Mouse (Mus musculus): ENCODE measurements at regions not wholly inside any gene's neighbourhood (a gene's known extent, or its start where the extent isn't known, plus 50 kb on each side); places are given as distances from the start of the nearest gene placed in this dataset.
"Not testable (repeated sequence)": the region's sequence is repeated elsewhere in the genome, so short reads cannot be mapped to it uniquely, and the experiment has no call there.

GRCm38 (mm10) chr1:184182163-184182562 is 148.1 kb upstream of the 1700056E22Rik start:
- Histone ChIP-seq H3K4me3 (replicated peaks; ENCODE audit: low read length) (no peak overlapping the region), H3K36me3 (ENCODE audit: insufficient read depth, low read length) (no peaks in the 10 kb centered on the region), H3K9me3 (ENCODE audit: low read length) (no peaks in the 10 kb centered on the region), H3K27me3 (ENCODE audit: insufficient read depth, low read length) (no peaks in the 10 kb centered on the region), H3K4me1 (replicated peaks; ENCODE audit: low read depth, low read length) (no peaks in the 10 kb centered on the region)
- TF ChIP-seq NANOG (IDR thresholded peaks at IDR 0.05; ENCODE audit: borderline replicate concordance, low read length) = no peak
- TF ChIP-seq CTCF (conservative IDR thresholded peaks at IDR 0.05; ENCODE audit: low read length) = no peak

DNA sequence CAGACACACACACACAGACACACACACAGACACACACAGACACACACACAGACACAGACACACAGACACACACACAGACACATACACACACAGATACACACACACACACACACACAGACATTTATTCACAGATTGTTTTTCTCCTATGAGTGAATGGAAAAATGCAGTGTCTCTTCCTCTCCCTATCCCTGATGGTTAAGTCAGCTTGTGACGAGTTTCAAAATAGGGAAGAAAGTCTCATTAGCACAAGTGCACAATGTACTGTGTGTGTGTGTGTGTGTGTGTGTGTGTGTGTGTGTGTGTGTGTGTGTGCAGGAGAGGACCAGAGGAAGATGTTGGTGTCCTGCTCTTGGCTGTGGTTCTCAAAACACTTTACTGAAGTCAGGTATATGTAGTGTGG is 140.3 kb upstream of the 1700056E22Rik start:
- not testable (repeated sequence) for H3K27me3 ChIP-seq (ENCODE audit: insufficient read depth, low read length)

GRCm38 (mm10) chr1:184173739-184174138 is 139.6 kb upstream of the 1700056E22Rik start:
- no peaks in the 10 kb centered on the region for H3K27me3 ChIP-seq (ENCODE audit: insufficient read depth, low read length)
- H3K4me3 ChIP-seq (replicated peaks; ENCODE audit: low read length) = no peak overlapping the region
- no peaks in the 10 kb centered on the region for H3K36me3 ChIP-seq (ENCODE audit: insufficient read depth, low read length)
- H3K4me1 ChIP-seq (replicated peaks; ENCODE audit: low read depth, low read length) = no peaks in the 10 kb centered on the region
- no peaks in the 10 kb centered on the region for H3K9me3 ChIP-seq (ENCODE audit: low read length)
- TF ChIP-seq NANOG (IDR thresholded peaks at IDR 0.05; ENCODE audit: borderline replicate concordance, low read length) (no peak), POU5F1 (IDR thresholded peaks at IDR 0.05; ENCODE audit: borderline replicate concordance, low read length) (no peak), CTCF (conservative IDR thresholded peaks at IDR 0.05; ENCODE audit: low read length) (no peak)

More for the DNA sequence above, 140.3 kb upstream of the 1700056E22Rik start:
- not testable (repeated sequence) for H3K9me3 ChIP-seq (ENCODE audit: low read length); H3K4me1 ChIP-seq (replicated peaks; ENCODE audit: low read depth, low read length); H3K36me3 ChIP-seq (ENCODE audit: insufficient read depth, low read length); H3K4me3 ChIP-seq (replicated peaks; ENCODE audit: low read length)

GRCm38 (mm10) chr1:184172986-184173385 is 138.9 kb upstream of the 1700056E22Rik start:
- H3K4me3 ChIP-seq (replicated peaks; ENCODE audit: low read length) = no peak overlapping the region
- H3K4me1 ChIP-seq (replicated peaks; ENCODE audit: low read depth, low read length) = no peaks in the 10 kb centered on the region
- no peaks in the 10 kb centered on the region for H3K9me3 ChIP-seq (ENCODE audit: low read length)
- H3K36me3 ChIP-seq (ENCODE audit: insufficient read depth, low read length) = no peaks in the 10 kb centered on the region
- no peaks in the 10 kb centered on the region for H3K27me3 ChIP-seq (ENCODE audit: insufficient read depth, low read length)
- TF ChIP-seq NANOG (IDR thresholded peaks at IDR 0.05; ENCODE audit: borderline replicate concordance, low read length) (no peak), CTCF (conservative IDR thresholded peaks at IDR 0.05; ENCODE audit: low read length) (no peak), POU5F1 (IDR thresholded peaks at IDR 0.05; ENCODE audit: borderline replicate concordance, low read length) (no peak)

DNA sequence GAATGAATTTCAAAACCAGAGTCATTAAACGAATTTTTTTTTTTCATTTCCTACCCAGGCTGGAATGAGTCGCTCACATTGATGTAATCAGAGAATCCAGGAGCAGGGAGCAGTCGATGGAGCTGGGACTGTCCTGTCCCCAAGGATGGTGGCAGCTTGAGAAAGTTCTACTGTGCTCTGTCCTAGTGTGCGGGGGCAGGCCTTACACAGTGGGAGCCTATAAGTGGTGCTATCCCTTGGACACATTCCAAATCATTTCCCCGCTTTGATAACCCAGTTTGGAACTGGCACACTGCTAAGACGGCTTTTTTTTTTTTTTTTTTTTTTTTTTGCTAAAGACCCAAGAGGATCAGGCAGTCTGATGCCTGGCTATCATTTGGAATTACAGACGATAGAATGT is 137.5 kb upstream of the 1700056E22Rik start:
- no peaks in the 10 kb centered on the region for H3K27me3 ChIP-seq (ENCODE audit: insufficient read depth, low read length)
- no peaks in the 10 kb centered on the region for H3K4me1 ChIP-seq (replicated peaks; ENCODE audit: low read depth, low read length)
- H3K36me3 ChIP-seq (ENCODE audit: insufficient read depth, low read length) = no peaks in the 10 kb centered on the region
- H3K9me3 ChIP-seq (ENCODE audit: low read length) = no peaks in the 10 kb centered on the region
- no peak overlapping the region for H3K4me3 ChIP-seq (replicated peaks; ENCODE audit: low read length)
- TF ChIP-seq POU5F1 (IDR thresholded peaks at IDR 0.05; ENCODE audit: borderline replicate concordance, low read length) = no peak

- Histone ChIP-seq H3K4me3 (replicated peaks; ENCODE audit: low read length) (no peak overlapping the region), H3K9me3 (ENCODE audit: low read length) (no peaks in the 10 kb centered on the region), H3K4me1 (replicated peaks; ENCODE audit: low read depth, low read length) (no peaks in the 10 kb centered on the region), H3K36me3 (ENCODE audit: insufficient read depth, low read length) (no peaks in the 10 kb centered on the region), H3K27me3 (ENCODE audit: insufficient read depth, low read length) (no peaks in the 10 kb centered on the region)
- TF ChIP-seq POU5F1 (IDR thresholded peaks at IDR 0.05; ENCODE audit: borderline replicate concordance, low read length) (no peak), NANOG (IDR thresholded peaks at IDR 0.05; ENCODE audit: borderline replicate concordance, low read length) (no peak), CTCF (conservative IDR thresholded peaks at IDR 0.05; ENCODE audit: low read length) (no peak)
Observed at GRCm38 (mm10) chr1:184170926-184171325, 136.8 kb upstream of the 1700056E22Rik start.

DNA sequence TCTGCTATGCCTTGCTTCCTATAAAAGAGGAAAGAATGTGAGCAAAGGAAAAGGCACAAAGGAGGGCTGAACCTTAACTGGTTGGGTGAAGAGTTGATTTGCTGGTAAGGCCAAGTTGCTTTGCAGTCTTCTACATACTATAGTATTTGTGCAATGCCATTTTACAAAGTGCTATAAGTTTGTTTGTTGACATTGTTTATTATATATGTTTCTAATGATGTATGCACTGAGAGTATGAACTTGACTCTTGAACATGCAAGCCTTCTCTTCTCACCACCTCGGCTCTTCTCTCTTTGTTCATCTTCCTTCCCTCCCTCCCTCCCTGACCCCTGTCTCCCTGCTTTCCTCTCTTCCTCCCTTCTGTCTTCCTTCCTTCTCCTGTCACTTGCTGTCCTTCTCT is 135.9 kb upstream of the 1700056E22Rik start:
- Histone ChIP-seq H3K4me1 (replicated peaks; ENCODE audit: low read depth, low read length) (no peaks in the 10 kb centered on the region), H3K27me3 (ENCODE audit: insufficient read depth, low read length) (no peaks in the 10 kb centered on the region), H3K9me3 (ENCODE audit: low read length) (no peaks in the 10 kb centered on the region)

GRCm38 (mm10) chr1:184169034-184169783 is 135.1 kb upstream of the 1700056E22Rik start:
- TF ChIP-seq CTCF (conservative IDR thresholded peaks at IDR 0.05; ENCODE audit: low read length) (no peak), POU5F1 (IDR thresholded peaks at IDR 0.05; ENCODE audit: borderline replicate concordance, low read length) (no peak), NANOG (IDR thresholded peaks at IDR 0.05; ENCODE audit: borderline replicate concordance, low read length) (no peak)
- H3K4me1 ChIP-seq (replicated peaks; ENCODE audit: low read depth, low read length) = no peaks in the 10 kb centered on the region
- H3K9me3 ChIP-seq (ENCODE audit: low read length) = no peaks in the 10 kb centered on the region
- no peaks in the 10 kb centered on the region for H3K27me3 ChIP-seq (ENCODE audit: insufficient read depth, low read length)
- no peaks in the 10 kb centered on the region for H3K36me3 ChIP-seq (ENCODE audit: insufficient read depth, low read length)
- H3K4me3 ChIP-seq (replicated peaks; ENCODE audit: low read length) = no peak overlapping the region

More for the DNA sequence above, 135.9 kb upstream of the 1700056E22Rik start:
- TF ChIP-seq NANOG (IDR thresholded peaks at IDR 0.05; ENCODE audit: borderline replicate concordance, low read length) = no peak
- no peak for TF ChIP-seq CTCF (conservative IDR thresholded peaks at IDR 0.05; ENCODE audit: low read length)
- TF ChIP-seq POU5F1 (IDR thresholded peaks at IDR 0.05; ENCODE audit: borderline replicate concordance, low read length) = no peak
- H3K4me3 ChIP-seq (replicated peaks; ENCODE audit: low read length) = no peak overlapping the region
- no peaks in the 10 kb centered on the region for H3K36me3 ChIP-seq (ENCODE audit: insufficient read depth, low read length)

GRCm38 (mm10) chr1:184166951-184167350 is 132.8 kb upstream of the 1700056E22Rik start:
- H3K9me3 ChIP-seq (ENCODE audit: low read length) = no peaks in the 10 kb centered on the region
- H3K4me1 ChIP-seq (replicated peaks; ENCODE audit: low read depth, low read length) = no peaks in the 10 kb centered on the region
- no peaks in the 10 kb centered on the region for H3K27me3 ChIP-seq (ENCODE audit: insufficient read depth, low read length)
- TF ChIP-seq NANOG (IDR thresholded peaks at IDR 0.05; ENCODE audit: borderline replicate concordance, low read length) = no peak
- no peak for TF ChIP-seq POU5F1 (IDR thresholded peaks at IDR 0.05; ENCODE audit: borderline replicate concordance, low read length)
- no peak for TF ChIP-seq CTCF (conservative IDR thresholded peaks at IDR 0.05; ENCODE audit: low read length)
- no peak overlapping the region for H3K4me3 ChIP-seq (replicated peaks; ENCODE audit: low read length)
- no peaks in the 10 kb centered on the region for H3K36me3 ChIP-seq (ENCODE audit: insufficient read depth, low read length)

DNA sequence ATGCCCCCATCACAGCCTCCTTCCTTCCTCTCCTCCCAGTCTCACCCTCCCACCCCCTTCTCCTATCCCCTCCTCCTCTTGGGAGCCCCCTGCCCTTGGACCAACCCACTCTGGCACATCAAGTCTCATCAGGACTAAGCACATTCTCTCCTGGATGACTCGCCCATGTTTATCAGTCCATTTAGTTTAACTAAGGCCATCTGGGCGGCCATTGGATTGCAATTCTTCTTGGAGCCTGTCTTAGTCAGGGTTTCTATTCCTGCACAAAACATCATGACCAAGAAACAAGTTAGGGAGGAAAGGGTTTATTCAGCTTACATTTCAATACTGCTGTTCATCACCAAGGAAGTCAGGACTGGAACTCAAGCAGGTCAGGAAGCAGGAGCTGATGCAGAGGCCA is 128.4 kb upstream of the 1700056E22Rik start:
- H3K4me3 ChIP-seq (replicated peaks; ENCODE audit: low read length); H3K27me3 ChIP-seq (ENCODE audit: insufficient read depth, low read length); H3K4me1 ChIP-seq (replicated peaks; ENCODE audit: low read depth, low read length); H3K36me3 ChIP-seq (ENCODE audit: insufficient read depth, low read length); H3K9me3 ChIP-seq (ENCODE audit: low read length): not testable (repeated sequence)
